Mouse (Mus musculus) kidney, postnatal 36 days (tissue): ENCODE results near the gene Bcl2a1d.
"Not testable (repeated sequence)": the region's sequence is repeated elsewhere in the genome, so short reads cannot be mapped to it uniquely, and the experiment has no call there.

Source experiments
- DNase-seq, 2 experiments: peaks; one replicate each; pipeline ENCODE4 v3.0.0; 2021 to 2022; ENCODE audit warnings: mixed read lengths in 2 of 2

Bcl2a1d gene

GRCm38 (mm10) chr9:88731728-88732127 lies at the start of gene Bcl2a1d:
Gene Bcl2a1d (minus strand): TSS chr9:88731914.
- DNase-seq, result not testable (repeated sequence)

GRCm38 (mm10) chr9:88770239-88770638 lies 38.5 kb upstream of the Bcl2a1d start:
- not testable (repeated sequence) for DNase-seq

GRCm38 (mm10) chr9:88769470-88769869 lies 37.8 kb upstream of the Bcl2a1d start:
- DNase-seq, result not testable (repeated sequence)

- peak; percentile 29 to 66 for DNase-seq
These were observed 15.0 kb upstream of the Bcl2a1d start for GRCm38 (mm10) chr9:88746687-88747086.

GRCm38 (mm10) chr9:88746046-88746445 lies 14.3 kb upstream of the Bcl2a1d start:
- not testable (repeated sequence) for DNase-seq

- DNase-seq, result not testable (repeated sequence)
These were observed 3.6 kb upstream of the Bcl2a1d start for GRCm38 (mm10) chr9:88735289-88735688.

GRCm38 (mm10) chr9:88733182-88733581 lies 1.5 kb upstream of the Bcl2a1d start:
- DNase-seq, result not testable (repeated sequence)

GRCm38 (mm10) chr9:88732334-88732733 lies 620 bp upstream of the Bcl2a1d start:
- not testable (repeated sequence) for DNase-seq

GRCm38 (mm10) chr9:88728311-88728710 lies 3.4 kb downstream of the Bcl2a1d start:
- DNase-seq, result not testable (repeated sequence)

- not testable (repeated sequence) for DNase-seq
These were observed 10.1 kb downstream of the Bcl2a1d start for GRCm38 (mm10) chr9:88721628-88722027.

- DNase-seq, result peak; percentile 29 to 40
These were observed 11.7 kb downstream of the Bcl2a1d start, which contains the start of gene Mthfsl for GRCm38 (mm10) chr9:88719989-88720537. Gene Mthfsl (minus strand): TSS chr9:88720296.

- DNase-seq, result peak in 1 of 2 experiments; percentile 21
These were observed 12.4 kb downstream of the Bcl2a1d start for GRCm38 (mm10) chr9:88719073-88719921.

GRCm38 (mm10) chr9:88718593-88718992 lies 13.1 kb downstream of the Bcl2a1d start:
- not testable (repeated sequence) for DNase-seq

- DNase-seq, result peak; percentile 33 to 68
These were observed 13.6 kb downstream of the Bcl2a1d start for GRCm38 (mm10) chr9:88718140-88718539.

- DNase-seq, result peak; percentile 60 to 69
These were observed 17.2 kb downstream of the Bcl2a1d start for GRCm38 (mm10) chr9:88714515-88714914.

GRCm38 (mm10) chr9:88712164-88712749 lies 19.5 kb downstream of the Bcl2a1d start:
- DNase-seq, result peak; percentile 69 to 70

- not testable (repeated sequence) for DNase-seq
These were observed 20.7 kb downstream of the Bcl2a1d start for GRCm38 (mm10) chr9:88710910-88711438.

GRCm38 (mm10) chr9:88710439-88710838 lies 21.3 kb downstream of the Bcl2a1d start:
- not testable (repeated sequence) for DNase-seq

- not testable (repeated sequence) for DNase-seq
These were observed 21.9 kb downstream of the Bcl2a1d start for GRCm38 (mm10) chr9:88709794-88710193.

GRCm38 (mm10) chr9:88709304-88709703 lies 22.4 kb downstream of the Bcl2a1d start:
- DNase-seq, result no peak

- DNase-seq, result no peak
These were observed 25.0 kb downstream of the Bcl2a1d start for GRCm38 (mm10) chr9:88706700-88707099.

GRCm38 (mm10) chr9:88705157-88705556 lies 26.6 kb downstream of the Bcl2a1d start:
- DNase-seq, result not testable (repeated sequence)

GRCm38 (mm10) chr9:88698746-88699145 lies 33.0 kb downstream of the Bcl2a1d start:
- not testable (repeated sequence) for DNase-seq
